Comparison of ENCODE assay signal across 24 mouse cellular contexts in genomic region chr5:24181514-24182295, GRCm38 (mm10). TPM values are rescaled to one million over a fixed set of nuclear protein-coding genes. Genes with fewer than 3 reads are reported as not detected.
DNase-seq lines count a peak whose midpoint lies in the region; ATAC-seq and TF ChIP-seq lines count a peak whose summit lies in the region.
"Had no signal": no experiment of that assay in that cellular context is flagged by ENCODE, and none has a peak within 500 bp of the region (broad histone marks: within the 10 kb centered on the region; RNA-seq: fewer than 3 reads in every experiment).

No protein-coding gene starts in this region.

- peak overlapping the region; percentile 61 for H3K4me3 ChIP-seq in E14TG2a.4 (replicated peaks; ENCODE audit: low read length)
- no peak overlapping the region for H3K4me3 ChIP-seq in heart, embryonic 13.5 days
- H3K4me3 ChIP-seq: forebrain, embryonic 13.5 days; left cerebral cortex, adult 2 months; liver, embryonic 13.5 days; megakaryocyte, embryonic 14.5 days; midbrain, embryonic 13.5 days had no signal

- H3K27ac ChIP-seq in heart, embryonic 13.5 days (replicated peaks) = peak overlapping the region; percentile 68
- H3K27ac ChIP-seq: forebrain, embryonic 13.5 days; hindbrain, embryonic 14.5 days; left cerebral cortex, adult 2 months; liver, embryonic 13.5 days; midbrain, embryonic 13.5 days; stomach, postnatal 0 days had no signal

- DNase-seq in ZHBTc4 (ENCODE audit: low read depth, low spot score) = peak; percentile 59
- DNase-seq in heart, postnatal 14 days = peak; percentile 11 to 61
- no peak for DNase-seq in urinary bladder, postnatal 4 days (ENCODE audit: low spot score in 2 of 2)
- no peak for DNase-seq in layer of hippocampus, adult 8-10 months (ENCODE audit: low spot score in 2 of 2)
- no peak for DNase-seq in cerebellum, adult 18-20 months
- DNase-seq: adrenal gland, postnatal 10 days; cerebellum, adult 2 months; cerebellum, postnatal 36 days; kidney, adult 9 months; liver, embryonic 13.5 days; lung, embryonic 14.5 days; lung, postnatal 36 days; thymus, adult 2 months; thymus, postnatal 4 days had no signal

- ATAC-seq in heart, embryonic 13.5 days (ENCODE audit: extremely low read depth, insufficient number of reproducible peaks, low FRiP score, low TSS enrichment) = no peak
- ATAC-seq: CD4-positive, CD25-positive, alpha-beta regulatory T cell, adult 4 months; forebrain, embryonic 13.5 days; inflammation-experienced regulatory T-cells, adult 6 months; midbrain, embryonic 13.5 days had no signal

- H3K9me3 ChIP-seq in E14TG2a.4 (ENCODE audit: low read length) = peaks cover 1% of the 10 kb centered on the region
- H3K9me3 ChIP-seq in heart, embryonic 13.5 days = 0 out of 2 replicates have a peak, but pooled peaks cover 7% of the 10 kb centered on the region
- H3K9me3 ChIP-seq: liver, embryonic 13.5 days had no signal

- TF ChIP-seq CTCF in E14TG2a.4 (conservative IDR thresholded peaks at IDR 0.05; ENCODE audit: low read length) = no peak

- H3K36me3 ChIP-seq in E14TG2a.4 (ENCODE audit: insufficient read depth, low read length) = peaks cover 61% of the 10 kb centered on the region
- H3K36me3 ChIP-seq in heart, embryonic 13.5 days = peaks cover 72% of the 10 kb centered on the region

- intact Hi-C loops in heart, postnatal 14 days (cut with DNase I) = no loop called here

- 79% methylated on average over 16 of the region's 16 CpGs for WGBS in heart, embryonic 13.5 days

- H3K9ac ChIP-seq in heart, embryonic 13.5 days = no peak overlapping the region
- H3K9ac ChIP-seq: forebrain, embryonic 13.5 days; hindbrain, embryonic 14.5 days; liver, embryonic 13.5 days; lung, embryonic 14.5 days; midbrain, embryonic 13.5 days had no signal

- H3K4me2 ChIP-seq in heart, embryonic 13.5 days = no peak overlapping the region; the same call in 1 of the 2 replicates
- H3K4me2 ChIP-seq: forebrain, embryonic 13.5 days; hindbrain, embryonic 14.5 days; liver, embryonic 13.5 days; lung, embryonic 14.5 days; midbrain, embryonic 13.5 days had no signal

- no peaks in the 10 kb centered on the region for H3K27me3 ChIP-seq in E14TG2a.4 (ENCODE audit: insufficient read depth, low read length)
- H3K27me3 ChIP-seq in heart, embryonic 13.5 days (replicated peaks) = no peaks in the 10 kb centered on the region
- H3K27me3 ChIP-seq: forebrain, embryonic 13.5 days; liver, embryonic 13.5 days; megakaryocyte, embryonic 14.5 days; midbrain, embryonic 13.5 days had no signal

- H3K4me1 ChIP-seq in E14TG2a.4 (replicated peaks; ENCODE audit: low read depth, low read length) = peaks cover 55% of the 10 kb centered on the region
- peaks cover 7% of the 10 kb centered on the region; the same call in 1 of the 2 replicates for H3K4me1 ChIP-seq in heart, embryonic 13.5 days
- H3K4me1 ChIP-seq: forebrain, embryonic 13.5 days; liver, embryonic 13.5 days; megakaryocyte, embryonic 14.5 days; midbrain, embryonic 13.5 days had no signal

RNA-seq across cellular contexts. Expression of gene Nupl2, which starts 16.9 kb away (rescaled TPM):
- 11.7 and 12.7 TPM in 2 replicates for polyA plus RNA-seq in heart, embryonic 13.5 days (2015; fragmentation: Nextera tagmentation; extraction: Ambion mirVana)
- 1 to 10 TPM; 7.1 to 8.3 TPM for total RNA-seq in heart, postnatal 14 days (2021)
- 10 to 100 TPM in 3 of 4 experiments, 1 to 10 TPM in 1; 9.4 to 12.9 (median 11.8) TPM for total RNA-seq in layer of hippocampus, adult 8-10 months (2022)

Comparison
In these comparisons a context has a peak if more than half of its experiments do, and no peak if none do; other contexts are left out.
1. DNase-seq: peak in ZHBTc4 (single experiment) and heart, postnatal 14 days (2 of 2); none in urinary bladder, postnatal 4 days (0 of 2), layer of hippocampus, adult 8-10 months (0 of 2) and cerebellum, adult 18-20 months (0 of 2).